Mouse (Mus musculus): ENCODE measurements at regions not wholly inside any gene's neighbourhood (a gene's known extent, or its start where the extent isn't known, plus 50 kb on each side); places are given as distances from the start of the nearest gene placed in this dataset.

DNA sequence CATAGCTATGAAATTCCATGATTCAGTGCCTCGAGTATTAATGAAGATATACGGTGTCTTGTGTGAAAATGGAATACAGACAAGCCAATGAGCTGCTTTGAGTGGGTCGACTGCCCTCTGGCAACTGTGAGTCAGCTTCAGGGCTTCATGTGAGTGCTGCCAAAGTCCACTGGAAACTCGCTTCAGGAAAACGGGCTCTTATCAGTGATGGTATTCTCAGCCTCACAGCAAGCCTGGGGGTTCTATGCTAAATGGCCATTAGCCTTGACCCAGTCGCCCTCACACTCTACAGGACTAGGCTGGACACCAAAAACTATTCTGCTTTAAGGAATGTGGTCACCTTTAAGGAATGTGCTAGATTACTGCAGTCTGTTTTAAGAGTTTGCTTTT, 477.8 kb downstream of the Efnb2 start:
- peak; percentile 4 for DNase-seq

DNA sequence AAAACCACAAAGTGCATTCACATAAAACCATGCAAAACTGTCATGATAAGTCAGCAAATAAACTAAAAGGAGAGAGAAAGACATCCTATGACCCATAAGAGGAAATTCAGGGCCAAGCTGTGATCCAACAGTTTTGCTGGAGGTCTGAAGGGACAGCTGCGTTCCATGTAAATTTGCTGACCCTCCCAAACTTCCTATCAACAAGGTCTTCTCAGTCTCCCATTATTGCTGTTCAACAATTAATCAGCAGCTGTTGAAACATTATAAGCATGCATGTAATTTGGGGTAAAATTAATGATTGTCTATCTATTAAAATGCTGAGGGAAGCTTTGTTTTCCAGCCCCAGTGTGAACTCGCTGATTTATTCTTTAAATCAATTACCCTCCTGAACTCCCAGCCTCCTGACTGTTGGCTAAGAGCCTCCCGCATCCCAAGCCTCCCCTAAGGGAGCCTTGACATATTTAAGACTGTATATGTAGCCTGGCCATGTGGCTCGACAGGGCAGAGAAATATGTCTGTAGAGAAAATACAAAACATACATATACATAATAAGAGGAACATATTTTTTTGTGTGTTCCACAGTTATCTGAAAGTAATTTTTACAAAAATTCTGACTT, 478.3 kb downstream of the Efnb2 start:
- DNase-seq, result no peak

DNA sequence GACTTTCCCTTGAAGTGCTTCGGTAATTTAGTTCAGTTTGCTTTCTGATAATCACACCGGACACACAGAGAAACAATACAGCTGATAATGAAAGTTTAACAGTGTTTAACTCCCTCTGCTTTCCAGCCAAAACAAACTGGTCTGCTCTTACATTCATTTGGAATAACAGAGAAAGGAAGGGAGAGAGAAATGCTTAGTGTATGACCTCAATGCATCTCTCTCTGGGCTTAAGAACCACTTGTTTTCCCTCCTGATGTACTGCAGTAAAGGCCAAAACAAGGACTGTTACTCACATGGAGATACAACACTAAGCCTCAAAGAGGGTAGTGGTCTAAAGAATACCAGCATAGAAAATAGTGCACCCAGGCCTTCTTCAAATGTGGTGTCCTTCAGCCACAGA, 478.9 kb downstream of the Efnb2 start:
- no peak for DNase-seq

DNA sequence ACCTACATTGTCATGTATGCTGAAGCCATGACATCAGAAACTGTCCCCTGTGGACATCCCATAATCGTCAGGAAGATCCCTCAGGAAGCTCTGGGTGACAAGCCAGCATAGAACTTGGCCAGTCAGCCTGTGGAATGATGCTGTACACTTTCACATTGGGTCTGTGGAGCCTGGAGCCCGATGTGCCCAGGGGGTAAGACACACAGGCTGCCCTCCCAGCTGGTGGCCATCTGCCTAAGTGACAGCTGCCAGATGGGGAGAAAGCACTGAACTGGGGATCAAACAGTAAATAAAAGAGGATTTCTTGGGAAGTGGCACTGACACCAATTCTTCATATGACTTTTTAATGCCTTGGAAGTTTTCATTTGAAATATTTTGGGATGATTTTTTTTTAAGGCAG, 486.8 kb downstream of the Efnb2 start:
- no peak for DNase-seq

DNA sequence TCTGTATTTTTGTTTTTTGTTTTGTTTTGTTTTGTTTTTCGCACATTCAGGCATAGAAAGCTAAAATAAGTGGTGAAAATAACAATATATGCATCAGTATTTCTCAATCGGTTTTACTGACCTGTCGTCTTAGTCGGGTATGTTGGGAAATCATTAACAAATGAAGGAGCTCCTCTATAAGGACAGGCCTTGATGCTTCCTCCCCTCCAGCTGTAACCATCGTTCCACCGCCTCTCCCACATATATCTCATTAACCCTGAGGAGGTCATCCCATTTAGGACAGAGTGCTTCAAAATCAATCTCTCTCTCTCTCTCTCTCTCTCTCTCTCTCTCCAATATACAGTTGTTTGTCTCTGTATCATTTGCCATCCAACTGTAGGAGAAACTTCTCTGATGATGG, 492.4 kb downstream of the Efnb2 start:
- no peak for DNase-seq

DNA sequence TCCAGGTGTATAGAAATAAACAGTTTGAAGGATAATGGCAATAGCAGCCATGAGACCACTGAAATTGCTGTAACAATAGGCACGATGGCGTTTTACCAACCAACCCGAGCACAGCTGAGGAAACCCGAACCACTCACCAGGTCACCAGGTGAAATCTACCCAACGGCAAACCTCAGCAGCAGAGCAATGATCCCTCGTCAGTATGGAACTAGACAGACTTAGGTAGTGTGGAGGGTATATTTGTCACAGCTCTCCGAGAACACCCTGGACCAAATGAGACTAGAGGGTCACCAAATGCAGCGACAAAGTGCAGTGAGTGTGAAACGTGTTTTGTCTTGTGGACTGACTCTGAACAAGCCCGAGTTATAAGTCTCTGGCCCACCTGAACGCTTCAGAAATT, 492.8 kb downstream of the Efnb2 start:
- DNase-seq, result no peak

DNA sequence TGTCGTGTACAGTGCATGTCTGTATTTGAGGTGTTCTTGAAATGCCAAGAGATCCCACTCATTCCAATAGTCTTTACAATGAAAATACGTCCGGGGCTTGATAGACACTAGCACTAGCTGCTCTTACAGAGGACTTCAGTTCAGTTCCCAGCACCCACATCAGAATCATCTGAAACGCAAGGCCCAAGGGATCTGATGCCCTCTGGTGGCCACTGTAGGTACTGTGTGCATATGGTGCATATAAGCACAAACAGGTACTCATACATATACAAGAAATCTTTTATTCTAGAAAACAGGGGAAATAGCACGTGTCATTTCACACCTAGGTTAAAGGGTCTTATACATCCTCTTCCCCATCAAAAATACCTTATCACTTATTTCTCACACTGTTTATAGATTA, 513.5 kb downstream of the Efnb2 start:
- no peak for DNase-seq

DNA sequence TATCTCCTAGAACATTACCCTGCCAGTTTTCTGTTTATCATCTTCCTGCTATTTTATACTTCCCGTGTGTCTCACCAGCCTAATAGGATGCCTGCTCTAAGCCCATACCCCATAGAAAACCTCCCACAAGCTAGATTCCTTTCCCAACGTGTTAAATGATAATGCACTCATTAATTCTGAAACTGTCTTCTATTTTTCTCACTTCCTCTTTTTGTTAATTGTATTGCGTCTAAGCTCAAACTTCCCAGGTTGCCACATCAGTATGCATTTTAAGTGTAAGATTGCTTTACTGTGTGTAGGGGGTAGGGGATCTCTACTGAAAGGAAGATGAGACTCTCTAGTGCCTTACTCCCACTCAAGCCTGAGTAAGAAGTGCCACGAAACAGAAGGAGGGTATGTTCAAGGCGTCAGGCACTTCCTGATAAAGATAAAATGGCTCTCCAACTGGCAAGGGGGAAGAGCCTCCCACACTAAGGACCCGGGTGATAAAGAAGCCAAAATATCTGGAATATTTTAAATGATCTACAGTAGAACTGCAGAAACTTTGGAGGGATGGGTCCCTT, 518.0 kb downstream of the Efnb2 start:
- DNase-seq, result no peak

DNA sequence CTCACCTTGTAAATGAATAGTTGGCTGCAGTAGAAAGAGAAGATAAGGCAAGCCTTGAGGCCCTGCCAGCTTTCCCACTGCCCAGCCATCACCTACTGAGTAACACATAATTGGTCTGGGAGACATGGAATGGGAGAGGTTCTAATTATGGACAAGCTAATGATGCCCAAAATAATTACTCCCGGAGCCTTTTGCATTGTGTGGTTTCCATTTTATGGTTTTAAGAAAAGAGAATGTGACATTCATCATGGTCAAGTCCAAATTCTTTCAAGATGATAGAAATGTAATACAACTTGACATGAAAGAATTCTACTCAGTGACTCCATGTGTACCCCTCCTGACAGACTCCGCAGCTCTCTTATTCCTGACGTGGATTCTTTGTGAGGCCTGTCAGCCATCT, 518.6 kb downstream of the Efnb2 start:
- DNase-seq, result no peak

DNA sequence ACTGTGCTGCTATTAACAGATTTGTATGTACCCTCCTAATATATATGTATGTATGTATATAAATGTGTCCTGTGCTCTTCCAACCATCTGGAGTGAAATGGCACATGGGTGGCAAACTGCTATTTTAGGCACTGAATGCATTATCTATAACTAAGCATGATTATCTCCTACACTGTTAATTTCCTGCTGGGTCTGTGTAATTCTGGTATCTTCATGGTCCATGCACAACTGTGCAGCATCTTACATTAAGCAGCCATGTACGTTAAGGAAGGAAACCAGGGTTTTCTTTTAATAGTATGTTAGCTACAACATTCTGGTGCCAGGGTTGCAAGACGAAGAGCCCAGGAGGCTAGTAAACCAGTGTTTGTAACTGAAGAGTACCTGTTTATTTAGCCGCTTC, 521.3 kb downstream of the Efnb2 start:
- no peak for DNase-seq

DNA sequence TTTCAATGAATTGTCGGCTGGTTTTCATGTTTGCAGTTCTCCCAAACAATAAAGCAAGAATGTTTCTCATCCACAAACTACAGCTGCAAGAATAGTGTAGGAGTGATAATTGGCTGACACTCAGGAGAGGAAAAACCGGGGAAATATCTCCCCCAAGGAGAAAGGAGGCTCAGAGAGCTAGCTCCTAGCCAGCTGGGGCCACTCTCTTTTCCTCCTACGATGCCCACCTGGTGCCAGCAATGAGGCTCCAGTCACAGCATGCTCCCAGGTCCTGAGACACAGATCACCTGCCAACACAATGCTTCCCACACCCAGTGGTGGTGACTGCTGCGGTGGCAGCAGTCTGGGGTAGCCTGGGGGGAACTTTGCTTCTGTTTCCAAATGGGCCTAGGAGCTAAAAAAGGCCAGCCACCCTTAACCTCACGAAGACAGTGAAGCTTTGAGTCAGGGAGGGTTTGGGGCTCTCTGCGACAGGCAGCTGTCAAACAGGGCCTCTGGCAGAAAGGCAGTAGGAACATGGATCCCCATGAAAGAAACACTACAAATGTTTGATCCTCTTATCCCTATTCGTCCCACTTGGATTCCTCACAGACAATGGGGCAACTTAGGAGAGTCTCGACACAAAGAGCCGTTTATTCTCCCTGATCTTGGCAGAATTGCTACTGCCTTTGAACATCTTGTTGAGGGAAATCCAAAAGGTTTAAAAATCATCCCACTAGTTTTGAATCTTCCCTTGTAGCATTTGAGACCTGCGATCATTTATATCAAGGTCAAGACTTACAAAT, 527.8 kb downstream of the Efnb2 start:
- no peak for DNase-seq

DNA sequence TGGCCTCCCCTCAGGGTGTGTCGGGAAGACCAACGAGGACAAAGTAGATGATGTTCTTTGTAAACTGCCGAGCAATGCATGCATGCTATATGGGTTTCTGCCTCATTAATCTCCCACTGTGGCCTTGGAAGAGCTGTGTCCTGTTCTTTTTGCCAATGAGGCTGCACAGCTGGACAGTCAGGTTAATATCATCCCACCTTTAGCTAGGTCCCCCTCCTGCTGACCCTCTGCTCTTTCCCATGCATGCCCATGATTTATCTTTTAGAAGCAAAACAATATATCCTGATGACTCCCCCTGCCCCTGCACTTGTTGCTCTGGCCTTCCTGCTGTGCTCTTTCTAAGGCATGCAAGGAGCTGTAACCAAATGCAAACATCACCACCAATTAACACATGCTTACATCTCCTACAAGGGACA, 529.1 kb downstream of the Efnb2 start:
- no peak for DNase-seq

DNA sequence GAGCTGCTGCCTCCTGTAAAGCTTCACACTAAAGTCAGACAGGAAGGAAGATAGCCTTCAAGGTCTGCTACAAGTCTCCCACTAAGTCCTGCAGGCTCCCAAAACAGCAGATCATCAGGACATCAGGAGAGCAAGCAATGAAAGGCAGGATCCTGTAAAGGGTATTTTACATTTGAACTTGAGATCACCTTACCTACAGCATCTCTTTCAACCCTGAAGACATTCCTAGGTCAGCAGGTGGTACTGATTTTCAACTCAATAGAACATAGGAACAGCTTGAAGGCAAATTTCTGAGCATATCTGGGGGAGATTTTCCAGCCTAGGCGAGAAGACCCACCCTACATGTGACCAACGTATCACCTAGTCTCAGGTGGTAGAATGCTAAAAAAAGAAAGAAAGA, 530.2 kb downstream of the Efnb2 start:
- no peak for DNase-seq

DNA sequence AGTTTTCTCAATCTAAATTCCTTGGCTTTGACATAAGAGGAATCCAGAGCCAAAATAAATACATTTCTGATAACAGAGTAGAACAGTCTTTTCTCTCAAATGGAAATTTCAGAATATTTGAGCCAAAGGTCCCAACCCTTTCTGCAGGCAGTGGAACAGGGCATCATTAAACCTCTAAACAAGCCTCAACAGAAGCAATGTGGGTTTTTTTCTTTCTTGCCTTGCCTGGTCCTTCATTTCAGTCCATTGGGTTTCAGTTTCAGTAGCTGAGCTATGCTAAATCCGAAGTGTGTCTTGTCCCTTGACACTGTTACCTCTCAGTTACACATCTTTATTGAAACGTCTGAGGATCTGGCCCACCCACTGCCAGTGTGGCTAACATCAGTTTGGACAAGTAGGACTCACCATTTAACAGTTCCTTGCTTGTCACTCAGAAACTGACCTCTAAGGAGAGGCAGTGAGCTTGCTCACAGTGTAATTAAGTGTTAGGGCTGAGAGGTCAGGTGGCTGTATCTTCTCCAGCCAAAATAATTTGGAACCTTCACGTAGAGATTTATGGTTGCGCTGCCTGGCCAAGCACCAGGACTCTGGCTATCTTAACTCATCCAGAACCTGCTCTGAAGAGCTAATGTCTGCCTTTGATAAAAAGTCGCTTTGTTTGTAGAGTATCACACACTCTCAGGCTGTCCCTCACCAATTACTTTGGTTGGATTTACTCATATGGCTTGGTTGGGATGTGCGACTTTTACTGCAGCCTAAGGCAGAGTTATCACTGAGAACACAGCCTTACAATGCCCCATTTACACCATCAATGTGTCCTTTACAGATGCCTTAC, 545.2 kb downstream of the Efnb2 start:
- DNase-seq, result peak; percentile 2

DNA sequence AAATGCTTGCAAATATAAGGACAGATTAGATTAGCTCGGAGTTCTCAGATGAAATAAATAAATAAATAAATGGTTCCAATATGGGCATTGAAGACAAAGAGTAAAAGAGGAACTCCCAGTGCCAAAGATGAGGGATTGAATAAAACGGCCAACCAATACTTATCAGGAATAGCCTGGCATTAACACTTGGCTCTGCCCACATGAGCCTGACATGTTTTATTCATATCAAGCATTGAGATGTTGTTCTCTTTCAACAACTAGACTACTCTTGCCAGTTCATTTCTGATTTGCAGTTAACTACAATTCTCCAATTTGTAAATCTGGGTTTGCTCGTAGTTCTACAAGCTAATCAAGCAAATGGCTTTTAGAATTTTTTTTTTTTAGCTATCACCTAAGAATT, 546.4 kb downstream of the Efnb2 start:
- DNase-seq, result no peak

DNA sequence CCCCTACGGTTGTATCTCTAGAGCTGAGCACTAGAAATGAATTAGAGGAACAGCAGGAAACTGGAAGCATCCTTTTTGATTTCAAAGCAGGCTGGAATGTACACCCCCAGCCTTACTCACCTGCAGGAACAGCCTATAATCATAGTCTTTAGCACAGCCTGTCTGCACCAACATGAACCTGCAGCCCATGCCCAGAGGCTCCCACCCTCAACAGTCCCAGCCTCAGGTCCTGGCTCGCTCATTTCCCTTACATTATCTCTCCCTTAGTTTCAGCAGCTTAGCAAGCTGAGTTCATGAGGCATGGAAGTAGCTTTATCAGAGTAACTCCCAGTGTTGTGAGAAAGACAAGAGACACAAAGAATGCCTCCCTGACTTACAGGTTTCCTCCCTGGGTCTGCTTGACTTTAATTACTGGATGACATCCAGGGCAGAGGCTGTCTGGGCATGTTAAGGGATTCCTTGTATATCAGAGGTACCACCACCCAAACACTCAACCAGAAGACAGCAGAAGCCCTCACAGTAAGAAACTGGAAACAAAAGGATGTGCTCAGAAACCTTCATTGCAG, 551.2 kb downstream of the Efnb2 start:
- no peak for DNase-seq

DNA sequence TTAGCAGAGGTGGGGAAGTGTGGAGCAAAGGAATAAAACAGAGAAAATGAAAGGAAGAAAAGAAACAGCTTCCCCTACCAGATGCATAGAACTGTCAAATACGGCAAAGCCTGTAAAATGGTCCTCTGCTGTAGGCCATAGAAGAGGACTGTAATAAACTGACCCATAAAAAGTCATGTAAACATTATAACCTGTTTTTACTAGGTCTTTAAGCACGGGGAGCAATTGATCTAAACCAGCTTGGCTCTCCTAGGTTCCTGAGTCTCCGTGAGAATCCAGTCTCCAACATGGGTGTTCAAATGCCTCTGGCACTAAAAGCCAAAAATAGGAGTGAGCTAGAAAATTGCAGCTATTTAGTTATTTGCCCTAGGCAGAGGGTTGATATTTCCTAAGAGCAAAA, 557.5 kb downstream of the Efnb2 start:
- no peak for DNase-seq

DNA sequence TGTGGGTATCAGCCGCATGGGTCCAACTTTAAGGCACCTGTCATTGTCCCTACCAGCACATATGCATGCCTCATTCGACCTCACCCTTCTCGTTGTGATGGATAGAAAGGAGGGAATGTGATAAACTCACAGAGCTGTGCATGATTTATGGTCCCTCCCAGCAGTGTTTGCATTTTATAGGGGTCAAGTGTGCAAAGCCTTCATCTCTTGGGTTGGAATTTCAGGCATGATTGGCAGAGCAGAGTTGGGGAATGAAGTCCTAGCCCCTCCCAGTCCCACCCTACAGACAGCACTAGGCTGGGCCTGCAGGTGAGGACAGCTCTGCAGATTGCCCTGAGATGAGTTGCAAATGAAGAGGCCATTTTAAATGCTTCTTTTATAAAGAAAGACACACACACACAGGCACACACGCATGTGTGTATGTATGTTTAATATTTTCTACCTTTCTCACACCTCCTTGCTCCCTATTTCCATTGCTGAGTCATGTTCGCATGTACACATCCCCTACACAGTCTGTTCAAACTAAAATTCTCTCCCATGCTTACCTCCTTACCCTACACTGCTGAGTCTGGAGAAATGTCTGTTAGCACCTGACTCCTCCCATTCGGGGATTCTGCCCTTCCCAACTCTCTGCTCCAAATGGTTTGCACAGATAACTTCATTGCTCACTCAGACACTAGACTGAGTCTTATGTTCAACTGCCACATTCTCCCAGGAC, 558.9 kb downstream of the Efnb2 start:
- DNase-seq, result no peak

DNA sequence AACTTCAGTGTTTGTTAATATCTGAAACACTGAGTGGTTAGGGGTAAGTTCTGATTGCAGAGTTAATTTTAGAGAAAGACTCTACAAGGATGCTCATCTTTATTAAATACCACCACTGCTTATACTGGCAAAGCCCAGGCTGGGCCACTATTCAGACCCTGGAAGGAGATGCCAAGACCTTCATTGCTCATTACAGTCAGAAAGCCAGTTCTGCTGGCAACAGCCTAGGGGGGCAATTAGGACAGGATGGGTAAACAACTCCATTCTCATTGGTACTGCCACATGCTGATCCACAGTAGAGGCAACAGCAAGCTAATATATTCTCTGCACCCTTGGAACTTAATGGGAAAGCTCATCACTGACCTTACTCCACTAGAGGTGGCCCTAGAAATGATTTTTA, 568.5 kb downstream of the Efnb2 start:
- DNase-seq, result no peak

DNA sequence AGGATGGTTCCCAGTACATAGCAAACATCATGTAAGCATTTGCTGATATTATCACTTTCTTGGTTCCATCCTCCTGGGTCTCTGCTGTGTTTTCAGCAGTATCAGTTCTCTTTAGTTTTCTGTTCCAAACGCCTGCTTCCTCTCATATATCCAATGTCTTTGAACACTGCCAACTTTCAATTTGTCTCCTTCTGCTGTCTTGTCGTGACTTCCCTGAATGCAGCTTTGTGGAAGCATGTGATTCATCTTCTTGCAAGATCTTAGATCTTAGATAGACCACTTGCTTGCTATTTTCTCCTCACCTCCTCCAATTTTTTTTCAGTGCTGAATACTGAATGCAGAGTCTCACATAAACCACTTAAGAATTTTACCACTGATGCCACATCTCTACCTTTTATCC, 576.4 kb downstream of the Efnb2 start:
- DNase-seq, result no peak

DNA sequence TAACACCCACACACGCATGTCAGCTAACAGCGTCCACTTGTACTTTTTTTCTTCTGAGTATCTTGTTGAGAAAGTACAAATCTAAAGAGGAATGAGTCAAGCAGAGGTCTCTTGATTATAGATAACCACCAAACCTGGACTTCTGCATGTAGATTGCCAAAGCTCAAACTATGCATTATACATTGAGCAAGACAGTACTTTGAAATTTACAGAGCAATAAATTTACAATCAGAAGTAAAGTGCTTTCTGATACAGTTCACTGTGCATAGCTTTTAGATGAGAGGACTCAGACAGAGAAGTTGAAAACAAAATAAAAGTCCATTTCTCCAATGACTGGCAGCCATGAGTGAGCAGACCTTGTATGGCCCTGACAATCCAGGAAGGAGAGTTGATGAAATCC, 597.0 kb downstream of the Efnb2 start:
- no peak for DNase-seq

All from adrenal gland, adult 2 months (tissue).